Mouse (Mus musculus) liver (tissue): ENCODE data around the gene Pik3cg.

Experiments
- DNase-seq: peaks from one replicate; pipeline ENCODE4 v3.0.0-alpha.2; 2020; ENCODE audit warnings: mixed read lengths

Gene Pik3cg

GRCm38 (mm10) chr12:32138831-32139230 lies 69.6 kb downstream of the Pik3cg start:
- DNase-seq = no peak

GRCm38 (mm10) chr12:32138362-32138761 lies 70.1 kb downstream of the Pik3cg start:
- DNase-seq = no peak

- DNase-seq = no peak
These were observed 70.9 kb downstream of the Pik3cg start for GRCm38 (mm10) chr12:32137542-32137941.

GRCm38 (mm10) chr12:32127599-32128507 lies 80.6 kb downstream of the Pik3cg start:
- DNase-seq = no peak

- no peak for DNase-seq
These were observed 81.3 kb downstream of the Pik3cg start for GRCm38 (mm10) chr12:32127158-32127557.

GRCm38 (mm10) chr12:32124456-32124855 lies 84.0 kb downstream of the Pik3cg start:
- no peak for DNase-seq

GRCm38 (mm10) chr12:32124030-32124429 lies 84.4 kb downstream of the Pik3cg start:
- peak; percentile 30 for DNase-seq

- DNase-seq = peak; percentile 86
These were observed 84.9 kb downstream of the Pik3cg start for GRCm38 (mm10) chr12:32123559-32123958.
